Mouse (Mus musculus) small intestine, adult 2 months (tissue): ENCODE results near the gene Luc7l2.

ENCODE experiments used
- CTCF ChIP-seq: fragments of 200-500 bp; IDR thresholded peaks from 2 replicates; pipeline ENCODE4 v1.5.1; 2012; ENCODE audit warnings: low read depth, mild to moderate bottlenecking, control low read depth, inconsistent platforms, low read length, moderate library complexity, mixed read lengths; ENCODE audit not compliant: insufficient replicate concordance, insufficient read length; ENCODE audit errors: extremely low read depth
- POLR2A ChIP-seq: fragments of 200-500 bp; IDR thresholded peaks from 2 replicates; pipeline ENCODE4 v1.6.1; 2012; ENCODE audit warnings: low read depth, mild to moderate bottlenecking, control low read depth, inconsistent platforms, low read length, moderate library complexity

GRCm38 (mm10) chr6:38636852-38637618, 85.9 kb downstream of the Luc7l2 start, which contains the start of gene Klrg2:
- TF ChIP-seq CTCF (no peak), POLR2A (no peak)
